Mouse (Mus musculus) heart, postnatal 10 days (tissue): ENCODE results near the gene Atxn2. TPM values are rescaled to one million over a fixed set of nuclear protein-coding genes. Genes with fewer than 3 reads are reported as not detected.
A peak's percentile ranks its signal among the peaks of the same experiment; 100 is the strongest.
"Not testable (repeated sequence)": the region's sequence is repeated elsewhere in the genome, so short reads cannot be mapped to it uniquely, and the experiment has no call there.

Source experiments
- DNase-seq, 2 experiments: peaks; one replicate each; pipeline ENCODE4 v3.0.0; 2021
- intact Hi-C: fragments of 180-260 bp; cut with DNase I; formaldehyde crosslinking; loops from one replicate; pipeline ENCODE4 v1.15.1; 2025
- total RNA-seq, 2 experiments: library from RNA; stranded (reverse); gene quantifications; 2 replicates each; pipeline ENCODE4 v1.2.3; 2021

Atxn2 gene
- total RNA-seq, 2 experiments from 2014 or later, result 173 to 177 TPM

GRCm38 (mm10) chr5:121832376-121833155 lies 121.4 kb downstream of the Atxn2 start:
- intact Hi-C loops, result no loop called here
- DNase-seq, result no peak

DNA sequence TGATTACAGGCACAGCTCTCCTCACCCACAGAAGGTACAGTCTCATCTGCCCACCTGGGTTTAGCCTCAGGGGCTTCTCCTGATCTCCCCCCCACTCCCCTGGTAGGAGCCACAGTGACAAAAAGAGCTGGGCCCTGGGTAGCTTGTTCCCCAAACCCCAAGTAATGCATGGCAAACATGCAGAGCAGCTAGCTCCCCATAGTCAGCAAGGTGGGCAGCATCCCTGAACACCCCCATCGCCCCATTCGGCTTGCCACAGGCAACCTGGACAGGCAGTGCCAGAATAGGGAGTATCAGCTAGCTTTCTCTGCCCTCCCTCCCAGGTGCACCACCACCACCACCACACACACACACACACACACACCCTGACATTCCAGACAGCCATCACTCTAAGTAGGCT lies 122.0 kb downstream of the Atxn2 start:
- intact Hi-C loops, result no loop called here
- DNase-seq, result no peak

DNA sequence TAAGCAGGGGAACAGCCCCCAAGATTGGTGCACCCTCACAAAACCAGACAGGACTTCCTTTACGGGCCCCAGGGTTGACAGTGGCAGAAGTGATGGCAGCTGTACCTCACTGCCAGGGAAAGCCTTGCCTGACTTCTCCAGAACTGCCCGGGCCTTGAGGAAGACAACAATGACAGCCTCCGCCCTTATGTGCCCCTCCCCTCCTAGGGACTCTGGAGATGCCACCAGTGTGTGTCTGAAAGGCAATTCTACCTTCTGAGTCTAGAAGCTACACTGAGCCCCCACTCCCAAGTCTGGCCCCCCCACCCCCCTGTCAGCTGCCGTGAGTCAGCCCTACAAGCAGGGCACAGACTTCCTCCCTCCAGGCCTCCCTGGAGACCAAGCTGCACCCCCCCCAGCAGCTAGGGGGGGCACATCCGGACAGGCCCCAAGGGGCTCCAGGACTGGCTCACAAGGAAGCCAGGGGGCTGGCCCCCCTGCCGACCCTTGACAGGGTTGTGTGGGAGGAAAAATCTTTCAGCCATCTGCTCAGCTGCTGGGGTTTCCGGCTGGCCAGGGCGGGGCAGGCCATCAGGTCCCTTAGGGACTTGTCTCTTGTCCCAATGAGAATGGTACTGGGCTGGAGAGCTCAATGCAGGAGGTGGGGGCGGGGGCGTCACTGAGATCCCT lies 122.6 kb downstream of the Atxn2 start:
- peak; percentile 83 to 85 for DNase-seq
- intact Hi-C loops, result no loop called here

GRCm38 (mm10) chr5:121834241-121834606 lies 123.1 kb downstream of the Atxn2 start:
- intact Hi-C loops, result no loop called here
- DNase-seq, result no peak

GRCm38 (mm10) chr5:121834991-121835747 lies 124.0 kb downstream of the Atxn2 start:
- no peak for DNase-seq
- intact Hi-C loops, result no loop called here

- DNase-seq, result peak; percentile 51 to 88
- intact Hi-C loops, result no loop called here
Measured at GRCm38 (mm10) chr5:121835949-121836691, 125.0 kb downstream of the Atxn2 start.

GRCm38 (mm10) chr5:121836692-121837415 lies 125.7 kb downstream of the Atxn2 start:
- peak; percentile 92 to 93 for DNase-seq
- intact Hi-C loops, result no loop called here

DNA sequence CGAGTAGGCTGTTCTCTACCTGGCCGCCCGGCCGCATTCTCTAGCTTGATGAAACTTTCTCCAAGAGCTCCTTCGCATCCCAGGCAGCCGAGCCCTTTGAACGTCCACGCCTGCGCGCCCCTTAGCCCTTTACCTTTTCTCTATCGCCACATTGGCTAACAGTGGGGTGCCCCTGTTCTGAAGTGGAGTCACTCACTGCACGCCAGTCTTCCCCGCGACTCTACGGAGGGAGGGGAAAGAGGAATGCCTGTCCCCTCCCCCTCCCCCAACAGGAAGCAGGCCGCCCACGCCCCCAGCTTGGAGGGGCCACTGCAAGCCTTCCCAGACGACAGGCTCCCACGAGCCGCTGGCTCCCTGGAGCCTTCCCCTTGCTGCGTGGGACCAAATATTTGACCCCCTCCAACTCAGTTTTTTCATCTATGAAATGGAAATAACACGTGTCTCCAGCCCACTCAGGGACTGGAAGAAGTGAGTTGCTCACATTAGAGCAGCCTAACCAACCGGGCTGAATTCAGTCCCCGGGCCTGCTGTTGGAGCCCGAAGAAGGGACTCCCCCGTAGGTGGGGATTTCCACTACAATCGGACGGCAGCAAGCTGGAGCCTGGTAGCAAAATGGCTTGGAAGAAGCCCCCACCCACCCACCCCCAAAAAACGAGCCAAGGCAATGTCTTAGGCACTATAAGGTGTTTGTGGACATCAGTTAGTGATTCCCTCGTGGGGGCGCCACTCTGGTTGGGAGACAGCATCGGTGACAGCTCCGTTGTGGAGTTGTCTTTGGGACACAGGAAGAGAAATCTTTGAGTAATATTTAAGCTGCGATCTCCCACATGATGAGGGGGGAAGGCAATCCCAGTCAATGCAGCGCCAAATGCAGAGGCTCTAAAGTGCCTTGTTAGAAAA lies 126.6 kb downstream of the Atxn2 start, which contains the start of gene Sh2b3:
TSS of gene Sh2b3 (minus strand) at position 206 of the 900 bp plus-strand sequence.
- peak; percentile 71 to 73 for DNase-seq
- intact Hi-C loops, result no loop called here

DNA sequence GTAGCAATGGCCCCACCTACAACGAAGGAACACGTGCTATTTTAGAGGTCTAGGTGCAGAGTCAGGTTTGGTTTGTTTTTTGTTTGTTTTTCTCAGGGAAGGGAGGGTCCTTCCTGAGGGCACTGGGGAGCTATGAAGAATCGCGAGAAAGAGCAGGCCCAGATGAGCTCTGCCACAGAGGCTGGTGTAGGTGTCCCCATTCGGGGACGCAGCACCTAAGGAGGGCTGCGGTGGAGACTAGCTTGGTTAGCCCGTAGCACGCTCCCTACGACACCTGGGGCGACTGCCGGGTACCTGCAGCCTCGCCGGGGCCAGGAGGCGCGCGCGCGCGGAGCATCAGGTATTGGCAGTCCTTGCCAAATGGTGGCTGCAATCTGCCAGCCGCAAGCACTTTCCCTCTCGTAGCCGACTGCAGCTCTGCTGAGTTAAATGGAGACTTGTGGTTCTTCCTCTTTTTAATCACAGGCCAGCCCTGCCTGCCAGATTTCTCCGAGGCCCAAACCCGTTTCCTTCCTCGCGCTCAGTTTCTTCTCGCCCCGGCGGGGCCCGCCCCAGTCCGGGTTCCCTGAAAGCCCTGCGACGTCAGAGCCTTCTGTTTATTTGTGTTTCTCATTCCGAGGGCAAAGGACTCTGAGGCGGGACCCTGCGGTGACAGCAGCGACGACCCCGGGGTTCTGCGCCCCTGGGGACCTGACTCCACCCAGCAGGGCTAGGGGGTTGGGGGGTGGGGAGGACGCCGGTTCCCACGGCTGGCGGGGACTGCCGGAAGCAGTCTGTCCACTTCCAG lies 127.4 kb downstream of the Atxn2 start:
- intact Hi-C loops, result no loop called here
- DNase-seq, result peak; percentile 76 to 79

DNA sequence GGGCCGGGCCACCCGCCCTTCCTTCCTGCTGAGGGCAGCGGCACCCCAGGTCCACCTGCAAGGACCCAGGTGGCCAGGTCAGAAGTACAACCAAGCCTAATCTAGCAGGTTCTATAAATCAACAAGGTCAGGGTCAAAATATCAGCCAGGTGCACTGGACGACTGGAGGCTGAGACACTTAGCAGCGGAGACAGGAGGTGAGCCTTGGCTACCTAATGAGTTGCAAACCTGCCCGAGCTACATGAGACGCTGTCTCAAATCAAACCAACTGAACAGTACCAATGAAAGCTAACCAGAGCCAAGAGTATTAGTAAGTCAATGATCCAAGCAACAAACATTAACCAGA lies 128.0 kb downstream of the Atxn2 start:
- no peak for DNase-seq
- intact Hi-C loops, result no loop called here

DNA sequence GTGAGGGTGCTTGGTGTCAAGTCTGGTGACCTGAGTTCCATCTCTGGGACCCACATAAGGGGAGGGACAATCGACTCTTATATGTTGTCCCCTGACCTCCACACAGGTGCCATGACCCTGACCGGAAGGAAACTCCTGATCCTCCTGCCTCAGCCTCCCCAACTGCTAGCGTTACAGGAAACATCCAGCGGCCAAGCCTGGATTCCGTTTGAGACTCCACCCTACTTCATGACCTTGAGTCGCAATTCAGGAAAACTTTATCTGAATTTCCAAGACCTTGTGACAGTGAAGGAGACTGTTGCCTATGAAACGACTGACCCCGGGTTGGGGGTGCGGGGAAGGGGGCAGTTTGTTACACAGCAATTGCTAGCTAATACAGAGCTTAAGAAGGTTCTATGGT lies 130.4 kb downstream of the Atxn2 start:
- intact Hi-C loops, result loop anchor here (5.0 to 10.0 kb wide), 2 partner anchors 47 to 129 kb away; partner anchors contain the start of gene Atxn2
- DNase-seq, result no peak

DNA sequence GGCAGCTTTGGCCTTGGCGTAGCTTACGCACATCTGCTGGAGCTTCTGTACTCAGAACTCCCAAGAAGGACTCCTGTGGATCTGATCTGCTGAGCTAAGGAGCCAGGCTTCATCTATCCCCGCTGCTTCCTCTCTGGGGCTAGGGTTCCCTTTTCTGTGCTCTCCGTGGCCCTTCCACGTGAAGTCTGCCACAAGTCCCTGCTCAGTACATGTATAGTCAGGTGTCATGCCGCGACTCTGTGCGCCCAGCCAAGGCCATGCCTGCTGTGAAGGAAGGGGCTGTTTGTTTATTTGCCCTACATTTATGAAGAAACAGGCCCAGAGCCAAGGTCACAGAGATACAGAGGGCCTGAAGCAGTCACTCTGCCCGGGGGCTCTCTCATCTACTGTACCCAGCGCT lies 130.8 kb downstream of the Atxn2 start:
- no peak for DNase-seq
- intact Hi-C loops, result loop anchor here (2.0 to 10.0 kb wide), 3 partner anchors 27 to 130 kb away; partner anchors contain the start of gene Atxn2

- DNase-seq, result peak; percentile 88 to 92
- intact Hi-C loops, result loop anchor here (2.0 to 10.0 kb wide), 3 partner anchors 28 to 130 kb away; partner anchors contain the start of gene Atxn2
Measured at GRCm38 (mm10) chr5:121842665-121843118, 131.6 kb downstream of the Atxn2 start.

DNA sequence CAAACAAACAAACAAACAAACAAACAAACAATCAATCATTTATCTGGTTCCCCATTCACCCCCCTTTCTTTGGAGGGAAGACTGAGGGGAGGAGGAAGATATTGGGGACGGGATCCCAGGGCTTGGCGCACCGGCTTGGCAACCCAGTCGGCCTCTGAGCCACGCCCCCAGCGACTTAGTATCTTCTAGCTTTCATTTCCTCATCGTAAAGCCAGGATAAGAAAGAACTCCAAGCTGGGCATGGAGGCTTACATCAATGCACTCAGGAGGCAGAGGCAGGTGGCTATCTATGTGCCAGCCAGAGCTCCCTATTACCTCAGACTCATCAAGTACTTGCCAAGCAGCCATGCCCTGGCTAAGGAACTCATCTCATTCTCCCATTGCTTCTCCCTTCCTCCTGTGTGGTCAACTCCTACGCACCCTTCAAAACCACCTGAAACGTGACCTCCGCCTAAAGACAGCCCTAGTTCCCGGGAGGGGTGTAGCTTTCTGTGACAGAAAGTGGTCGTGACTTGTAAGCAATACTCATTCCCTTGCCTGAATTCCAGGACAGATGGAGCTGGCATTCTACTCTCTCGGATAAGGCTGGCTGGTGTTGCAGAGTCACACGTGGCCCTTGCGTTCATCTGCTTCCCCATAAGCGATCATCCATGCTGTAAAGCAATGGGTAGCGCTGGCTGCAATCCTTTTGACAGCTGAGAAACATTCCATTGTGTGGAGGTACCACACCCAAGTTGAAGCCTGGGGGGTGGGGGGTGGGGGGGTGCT lies 132.2 kb downstream of the Atxn2 start:
- DNase-seq, result no peak
- intact Hi-C loops, result loop anchor here (2.0 to 10.0 kb wide), 3 partner anchors 29 to 131 kb away; partner anchors contain the start of gene Atxn2

DNA sequence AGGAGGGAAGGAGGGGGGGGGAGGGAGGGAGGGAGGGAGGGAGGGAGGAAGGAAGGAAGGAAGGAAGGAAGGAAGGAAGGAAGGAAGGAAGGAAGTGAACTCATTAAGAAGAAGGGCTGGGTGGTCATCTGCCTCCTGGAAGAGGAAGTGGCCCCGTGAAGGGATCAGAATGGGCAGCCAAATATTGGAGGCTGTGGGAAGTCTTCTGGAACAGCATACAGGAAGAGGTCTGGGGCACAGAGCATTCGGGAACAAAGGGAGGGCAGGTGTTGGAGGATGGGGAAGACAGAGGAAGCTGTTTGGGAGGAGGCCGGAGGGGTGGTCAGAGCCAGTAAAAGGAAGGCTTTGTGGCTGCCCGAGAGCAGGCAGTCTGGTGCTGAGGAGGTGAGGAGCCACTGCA lies 134.2 kb downstream of the Atxn2 start:
- intact Hi-C loops, result loop anchor here (10.0 kb wide), 1 partner anchor 51 kb away; no protein-coding TSS in a partner anchor
- DNase-seq, result no peak

- no peak for DNase-seq
- intact Hi-C loops, result loop anchor here (10.0 kb wide), 1 partner anchor 52 kb away; no protein-coding TSS in a partner anchor
Measured at GRCm38 (mm10) chr5:121846322-121846721, 135.2 kb downstream of the Atxn2 start.

DNA sequence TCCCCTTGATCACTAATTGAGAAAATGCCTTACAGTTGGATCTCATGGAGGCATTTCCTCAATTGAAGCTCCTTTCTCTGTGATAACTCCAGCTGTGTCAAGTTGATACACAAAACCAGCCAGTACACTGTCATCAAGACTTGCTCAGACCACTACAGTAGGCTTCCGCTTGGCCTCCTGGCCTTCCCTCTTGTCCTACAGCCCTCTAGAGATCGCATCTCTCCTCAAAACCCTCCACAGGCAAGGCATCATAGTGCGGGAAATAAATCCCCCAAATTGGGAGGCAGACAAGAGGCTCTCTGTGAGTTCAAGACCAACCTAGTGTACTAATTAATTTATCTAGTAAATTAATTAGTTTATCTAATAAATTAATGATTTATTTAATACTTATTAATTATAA lies 136.1 kb downstream of the Atxn2 start:
- intact Hi-C loops, result loop anchor here (10.0 kb wide), 1 partner anchor 52 kb away; no protein-coding TSS in a partner anchor
- not testable (repeated sequence) for DNase-seq
